Mouse (Mus musculus) liver, embryonic 14.5 days (tissue): ENCODE data around the gene Rhebl1.

Source experiments
- CTCF ChIP-seq: IDR thresholded peaks from 2 replicates; pipeline ENCODE4 v1.5.1; 2016; ENCODE audit warnings: antibody characterized with exemption, low read depth, control low read depth
- EP300 ChIP-seq: IDR thresholded peaks from 2 replicates; pipeline ENCODE4 v1.6.1; 2016; ENCODE audit warnings: antibody characterized with exemption, low read depth

- TF ChIP-seq EP300 (no peak), CTCF (no peak)
Observed at GRCm38 (mm10) chr15:98893940-98894745, at the start of gene Rhebl1.
